Mouse (Mus musculus) frontal cortex, adult (tissue): Measurements from ENCODE around the gene Abca3.
"Not testable (repeated sequence)": the region's sequence is repeated elsewhere in the genome, so short reads cannot be mapped to it uniquely, and the experiment has no call there.

ENCODE experiments used
- ATAC-seq: cut with Nextera tagmentation; 2 replicates; pipeline ENCODE4 v1.9.2; 2017; ENCODE audit warnings: mild to moderate bottlenecking, moderate library complexity, mixed read lengths; ENCODE audit not compliant: low TSS enrichment

Gene Abca3

GRCm38 (mm10) chr17:24441148-24441547, 89.4 kb downstream of the Abca3 start:
- no peak for ATAC-seq

GRCm38 (mm10) chr17:24442107-24442506, 90.4 kb downstream of the Abca3 start:
- ATAC-seq: no peak

- ATAC-seq: no peak
Observed at GRCm38 (mm10) chr17:24442632-24443155, 90.9 kb downstream of the Abca3 start, which contains the start of gene Dnase1l2. Dnase1l2 (minus strand) TSS chr17:24443105.

GRCm38 (mm10) chr17:24443409-24443808, 91.7 kb downstream of the Abca3 start:
- peak; percentile 44; the same call in 1 of the 2 replicates for ATAC-seq

- ATAC-seq: no peak
Observed at GRCm38 (mm10) chr17:24446590-24446989, 94.8 kb downstream of the Abca3 start.

- ATAC-seq: no peak
Observed at GRCm38 (mm10) chr17:24449507-24449906, 97.8 kb downstream of the Abca3 start.

- no peak for ATAC-seq
Observed at GRCm38 (mm10) chr17:24451220-24451619, 99.5 kb downstream of the Abca3 start.

GRCm38 (mm10) chr17:24453372-24453771, 101.6 kb downstream of the Abca3 start:
- ATAC-seq: no peak

GRCm38 (mm10) chr17:24454218-24454755, 102.5 kb downstream of the Abca3 start:
- no peak for ATAC-seq

GRCm38 (mm10) chr17:24454756-24455522, 103.2 kb downstream of the Abca3 start:
- peak; percentile 96 for ATAC-seq

GRCm38 (mm10) chr17:24455523-24456206, 103.9 kb downstream of the Abca3 start:
- ATAC-seq: not testable (repeated sequence)
